Mouse (Mus musculus): ENCODE results near the gene Magi3.

The Magi3 gene

DNA sequence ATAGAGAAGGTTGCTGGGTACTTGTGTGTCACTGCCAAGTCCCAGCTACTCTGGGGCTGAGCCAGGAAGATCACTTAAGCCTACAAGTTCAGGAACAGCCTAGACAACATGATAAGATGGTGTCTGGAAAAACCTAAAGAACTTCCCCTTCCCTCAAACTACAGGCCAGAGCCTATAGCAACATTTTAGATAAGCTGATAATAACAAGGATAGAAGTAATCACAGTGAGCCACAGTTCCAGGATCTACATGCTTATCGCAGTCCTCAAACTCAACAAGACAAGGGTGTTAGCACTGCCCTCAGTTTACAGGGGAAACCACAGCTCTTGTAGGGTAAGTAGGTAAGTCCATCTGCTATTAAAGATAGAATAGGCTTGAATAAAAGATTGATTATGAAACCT lies 188.1 kb downstream of the Magi3 start:
- DNase-seq (ENCODE audit: low read depth, low spot score): no peak

GRCm38 (mm10) chr3:104026938-104027337 lies 193.2 kb downstream of the Magi3 start:
- DNase-seq (ENCODE audit: low read depth, low spot score): no peak

DNA sequence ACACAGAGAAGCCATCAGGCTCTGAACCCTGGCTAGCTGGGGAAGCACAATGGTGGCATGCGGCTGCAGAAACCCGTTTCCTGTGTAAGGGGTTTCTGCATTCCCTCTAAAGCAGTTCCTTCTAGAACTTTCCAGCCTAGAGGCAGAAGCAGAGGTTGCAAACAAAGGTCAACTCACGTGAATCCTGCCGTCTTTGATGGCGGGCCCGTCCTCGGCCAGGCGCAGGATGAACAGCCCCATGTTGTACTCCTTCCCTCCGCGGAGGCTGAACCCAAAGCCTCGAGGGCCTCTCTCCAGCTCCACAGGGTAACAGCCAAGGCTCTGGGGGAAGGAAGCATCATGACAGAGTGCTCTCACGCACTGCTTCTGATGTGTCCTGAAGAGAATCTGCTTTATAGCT lies 200.1 kb downstream of the Magi3 start:
- DNase-seq (ENCODE audit: low read depth, low spot score): no peak

DNA sequence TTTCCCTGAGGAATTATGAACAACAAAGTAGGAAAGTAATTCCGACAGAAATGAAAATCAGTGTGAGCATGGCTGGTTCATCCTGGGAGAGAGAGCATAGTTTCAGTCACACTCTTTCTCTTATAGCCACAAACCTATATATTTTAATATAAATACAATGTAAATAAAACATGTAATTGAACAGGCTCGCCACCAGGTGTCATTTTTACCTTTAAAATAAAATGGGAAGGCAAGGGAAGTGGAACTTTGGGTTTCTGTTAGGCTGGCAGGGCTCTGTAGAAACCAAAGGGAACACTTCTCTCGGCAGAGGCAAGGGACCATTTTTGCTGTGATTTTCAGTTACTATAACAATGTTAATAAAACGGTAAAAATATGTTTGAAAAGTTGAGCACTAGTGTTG lies 200.7 kb downstream of the Magi3 start:
- DNase-seq (ENCODE audit: low read depth, low spot score): no peak

DNA sequence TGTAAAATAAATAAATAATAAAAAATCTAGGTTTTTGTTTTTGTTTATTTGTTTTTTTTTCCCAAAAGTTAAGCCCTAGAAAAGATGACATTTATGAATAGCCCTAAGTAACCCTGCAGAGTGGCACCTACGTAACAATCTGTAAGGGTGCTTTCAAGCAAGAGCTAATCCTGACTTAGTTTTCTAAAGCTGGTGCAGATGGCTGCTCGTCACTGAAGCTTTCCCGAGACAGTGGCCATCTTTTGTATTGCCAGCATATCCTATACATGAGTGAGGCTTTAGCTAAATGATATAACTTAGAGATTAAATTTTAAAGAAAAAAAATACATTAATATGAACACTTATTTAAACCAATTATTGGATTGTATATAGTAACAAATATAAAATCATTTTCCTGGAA lies 202.2 kb downstream of the Magi3 start:
- DNase-seq (ENCODE audit: low read depth, low spot score): no peak

GRCm38 (mm10) chr3:104011972-104012371 lies 208.2 kb downstream of the Magi3 start:
- no peak for DNase-seq (ENCODE audit: low read depth, low spot score)

GRCm38 (mm10) chr3:104009924-104010662 lies 210.1 kb downstream of the Magi3 start:
- no peak for DNase-seq (ENCODE audit: low read depth, low spot score)

- DNase-seq (ENCODE audit: low read depth, low spot score): no peak
Observed at GRCm38 (mm10) chr3:104007479-104007878, 212.7 kb downstream of the Magi3 start.

- DNase-seq (ENCODE audit: low read depth, low spot score): no peak
Observed at GRCm38 (mm10) chr3:104006896-104007466, 213.2 kb downstream of the Magi3 start.

DNA sequence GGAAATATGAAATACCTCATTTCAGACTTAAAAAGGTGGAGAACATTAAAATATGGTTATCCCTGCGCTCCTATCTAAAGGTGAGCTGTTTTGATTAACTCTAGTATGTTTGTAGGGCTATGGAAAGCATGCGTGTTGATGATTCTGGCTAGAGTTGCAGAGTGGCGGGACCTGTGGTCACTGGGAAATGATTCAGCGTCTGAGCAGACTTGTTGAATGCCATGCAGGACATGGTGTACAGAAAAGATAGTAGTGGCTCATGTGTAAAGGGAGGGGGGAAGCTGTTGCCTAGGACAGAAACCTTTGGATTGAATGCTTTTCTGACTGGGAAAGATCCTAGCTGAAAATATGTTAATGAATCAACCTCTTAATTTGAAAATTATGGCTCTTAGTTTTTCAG lies 221.4 kb downstream of the Magi3 start:
- no peak for DNase-seq (ENCODE audit: low read depth, low spot score)

DNA sequence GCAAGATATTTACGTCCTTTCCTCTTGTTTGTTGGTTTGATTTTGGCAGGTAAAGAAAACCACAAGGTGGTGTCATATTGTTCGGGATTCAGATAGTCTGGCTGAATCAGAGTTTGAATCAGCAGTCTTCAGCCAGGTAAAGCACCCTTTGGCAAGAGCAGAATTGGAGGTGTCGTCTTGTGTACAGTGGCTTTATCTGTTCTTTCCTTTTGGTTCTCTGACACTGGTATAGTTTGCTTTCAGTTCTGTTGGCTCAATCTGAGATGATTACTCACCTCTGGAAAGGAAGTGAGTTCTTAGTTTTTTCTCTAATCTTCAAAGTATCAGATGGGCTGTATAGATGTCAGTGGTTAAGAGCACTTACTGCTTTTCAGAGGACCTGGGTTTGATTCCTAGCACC lies 228.9 kb downstream of the Magi3 start:
- no peak for DNase-seq (ENCODE audit: low read depth, low spot score)

DNA sequence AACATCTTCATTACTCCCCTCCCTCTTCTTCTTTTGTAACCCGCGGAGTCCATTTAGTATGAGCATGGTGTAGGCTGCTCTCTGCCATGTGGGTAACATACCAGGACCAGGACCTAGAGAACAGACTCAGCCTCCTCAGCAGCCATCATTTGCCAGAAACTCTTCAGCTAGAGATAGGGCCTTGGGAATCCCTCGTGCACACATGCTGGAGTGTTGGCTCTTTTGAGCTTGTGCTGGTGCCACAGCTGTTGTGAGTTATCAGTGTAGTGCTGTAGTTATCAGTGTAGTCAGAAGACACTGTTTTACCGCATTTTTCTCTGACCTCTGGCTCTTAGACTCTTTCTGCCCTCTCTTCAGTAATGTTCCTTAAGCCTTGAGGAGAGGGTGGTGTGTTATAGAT lies 230.8 kb downstream of the Magi3 start:
- no peak for DNase-seq (ENCODE audit: low read depth, low spot score)

GRCm38 (mm10) chr3:103987831-103988432 lies 232.2 kb downstream of the Magi3 start:
- DNase-seq (ENCODE audit: low read depth, low spot score): no peak

DNA sequence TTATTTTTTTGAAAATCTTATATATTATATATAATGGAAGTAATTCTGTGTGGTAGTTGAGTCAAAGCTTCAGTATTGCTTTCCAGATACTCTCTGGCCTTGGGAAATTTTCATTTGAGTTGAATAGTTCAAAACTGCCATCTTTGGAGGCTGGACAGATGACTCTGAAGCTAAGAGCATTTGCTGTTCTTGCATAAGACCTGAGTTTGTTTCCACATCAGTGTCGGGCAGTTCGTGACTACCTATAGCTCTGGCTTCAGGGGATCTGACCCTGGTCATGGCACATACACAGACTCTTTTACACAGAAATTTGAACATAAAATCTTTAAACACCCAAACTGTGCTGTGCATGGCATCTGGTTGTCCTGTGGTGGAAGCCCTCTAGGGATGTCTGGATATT lies 235.0 kb downstream of the Magi3 start:
- DNase-seq (ENCODE audit: low read depth, low spot score): no peak

DNA sequence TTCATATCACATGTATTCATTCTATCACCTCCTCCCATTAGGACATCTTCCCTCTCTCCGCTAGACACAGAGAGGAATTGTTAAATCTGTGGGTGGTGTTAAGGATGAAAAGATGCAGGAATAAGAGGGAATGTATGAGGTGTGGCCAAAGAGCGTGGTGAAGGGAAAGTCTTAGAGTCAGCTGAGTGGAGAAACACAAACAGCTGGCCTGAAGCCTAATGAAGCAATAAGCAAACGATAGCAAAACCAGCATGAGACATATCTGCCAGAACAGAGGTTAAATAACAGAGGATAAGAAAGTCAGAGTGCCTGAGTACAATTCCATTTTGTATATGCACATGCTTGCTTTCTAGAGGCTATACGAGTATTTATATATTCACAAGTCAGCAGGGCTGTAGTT lies 235.6 kb downstream of the Magi3 start:
- no peak for DNase-seq (ENCODE audit: low read depth, low spot score)

GRCm38 (mm10) chr3:103971157-103971556 lies 249.0 kb downstream of the Magi3 start:
- DNase-seq (ENCODE audit: low read depth, low spot score): no peak

GRCm38 (mm10) chr3:103968701-103969100 lies 251.5 kb downstream of the Magi3 start:
- DNase-seq (ENCODE audit: low read depth, low spot score): peak; percentile 51

GRCm38 (mm10) chr3:103967861-103968691 lies 252.1 kb downstream of the Magi3 start, which contains the start of gene Phtf1:
Phtf1 (plus strand) TSS chr3:103968110.
- DNase-seq (ENCODE audit: low read depth, low spot score): peak; percentile 75

- DNase-seq (ENCODE audit: low read depth, low spot score): no peak
Observed at GRCm38 (mm10) chr3:103967231-103967630, 252.9 kb downstream of the Magi3 start.
